Mouse (Mus musculus) kidney, adult 2 months (tissue): ENCODE measurements at regions not wholly inside any gene's neighbourhood (a gene's known extent, or its start where the extent isn't known, plus 50 kb on each side); places are given as distances from the start of the nearest gene placed in this dataset.

Experiments used
- CTCF ChIP-seq: fragments of 200-500 bp; conservative IDR thresholded peaks from 2 replicates; pipeline ENCODE4 v1.5.1; 2011; ENCODE audit warnings: low read depth, mild to moderate bottlenecking, control low read depth, low read length, moderate library complexity, mixed read lengths; ENCODE audit not compliant: insufficient read depth, insufficient read length
- POLR2A ChIP-seq: fragments of 200-500 bp; IDR thresholded peaks from one replicate; pipeline ENCODE4 v1.6.1; 2011; ENCODE audit warnings: low read depth, low read length, control low read depth

GRCm38 (mm10) chr10:96435109-96435508 is 181.7 kb upstream of the Btg1 start:
- TF ChIP-seq POLR2A (no peak), CTCF (no peak)
